Mouse (Mus musculus) right cerebral cortex, adult 18-20 months (tissue): ENCODE measurements around the gene Slc6a1.
"Not testable (repeated sequence)": the region's sequence is repeated elsewhere in the genome, so short reads cannot be mapped to it uniquely, and the experiment has no call there.

Source experiments
- DNase-seq: peaks from one replicate; pipeline ENCODE4 v3.0.0; 2022; ENCODE audit warnings: mixed read lengths

Gene Slc6a1

GRCm38 (mm10) chr6:114290929-114291328 is 8.5 kb downstream of the Slc6a1 start:
- DNase-seq: no peak

- DNase-seq: no peak
Observed at GRCm38 (mm10) chr6:114291396-114291795, 9.0 kb downstream of the Slc6a1 start.

GRCm38 (mm10) chr6:114293511-114293910 is 11.1 kb downstream of the Slc6a1 start:
- DNase-seq: no peak

- no peak for DNase-seq
Observed at GRCm38 (mm10) chr6:114295086-114295485, 12.7 kb downstream of the Slc6a1 start.

GRCm38 (mm10) chr6:114297260-114298002 is 15.0 kb downstream of the Slc6a1 start:
- peak; percentile 45 for DNase-seq

GRCm38 (mm10) chr6:114299699-114300098 is 17.3 kb downstream of the Slc6a1 start:
- DNase-seq: no peak

GRCm38 (mm10) chr6:114300737-114301136 is 18.3 kb downstream of the Slc6a1 start:
- no peak for DNase-seq

- no peak for DNase-seq
Observed at GRCm38 (mm10) chr6:114304668-114305067, 22.2 kb downstream of the Slc6a1 start.

GRCm38 (mm10) chr6:114320511-114320910 is 38.1 kb downstream of the Slc6a1 start:
- no peak for DNase-seq

GRCm38 (mm10) chr6:114321146-114321545 is 38.7 kb downstream of the Slc6a1 start:
- no peak for DNase-seq

GRCm38 (mm10) chr6:114322914-114323313 is 40.5 kb downstream of the Slc6a1 start:
- DNase-seq: no peak

GRCm38 (mm10) chr6:114324808-114325207 is 42.4 kb downstream of the Slc6a1 start:
- no peak for DNase-seq

GRCm38 (mm10) chr6:114329597-114330470 is 47.4 kb downstream of the Slc6a1 start:
- DNase-seq: peak; percentile 9

GRCm38 (mm10) chr6:114331926-114332325 is 49.5 kb downstream of the Slc6a1 start:
- DNase-seq: no peak

- DNase-seq: no peak
Observed at GRCm38 (mm10) chr6:114336128-114336943, 53.9 kb downstream of the Slc6a1 start.

- no peak for DNase-seq
Observed at GRCm38 (mm10) chr6:114336944-114337215, 54.4 kb downstream of the Slc6a1 start.

GRCm38 (mm10) chr6:114341381-114341780 is 58.9 kb downstream of the Slc6a1 start:
- not testable (repeated sequence) for DNase-seq

GRCm38 (mm10) chr6:114343740-114344139 is 61.3 kb downstream of the Slc6a1 start:
- DNase-seq: peak; percentile 51

- peak; percentile 51 for DNase-seq
Observed at GRCm38 (mm10) chr6:114345156-114345555, 62.7 kb downstream of the Slc6a1 start.

- DNase-seq: peak; percentile 88
Observed at GRCm38 (mm10) chr6:114347831-114348754, 65.7 kb downstream of the Slc6a1 start.

GRCm38 (mm10) chr6:114354635-114355034 is 72.2 kb downstream of the Slc6a1 start:
- peak; percentile 64 for DNase-seq

GRCm38 (mm10) chr6:114358171-114358570 is 75.7 kb downstream of the Slc6a1 start:
- peak; percentile 15 for DNase-seq
